Mouse (Mus musculus) intestine, embryonic 14.5 days (tissue): ENCODE measurements around the gene Dnajb6. TPM values are rescaled to one million over a fixed set of nuclear protein-coding genes. Genes with fewer than 3 reads are reported as not detected.
"Not testable (repeated sequence)": the region's sequence is repeated elsewhere in the genome, so short reads cannot be mapped to it uniquely, and the experiment has no call there.

Experiments used
- ATAC-seq: fragments of 200-750 bp; cut with Nextera tagmentation; replicated peaks from 2 replicates; pipeline ENCODE4 v1.8.0; 2017; ENCODE audit warnings: low read depth, moderate number of reproducible peaks, moderate TSS enrichment, moderate library complexity; ENCODE audit not compliant: low FRiP score, low TSS enrichment
- DNase-seq: peaks from one replicate; pipeline ENCODE4 v3.0.0-alpha.2; 2018; ENCODE audit warnings: low spot score
- H3K27ac ChIP-seq: fragments of 300-500 bp; sonication (generic); 2 replicates; pipeline ENCODE4 v1.5.1; 2014; ENCODE audit warnings: low read depth, mild to moderate bottlenecking, control low read depth
- H3K27me3 ChIP-seq: fragments of 300-500 bp; sonication (generic); replicated peaks from 2 replicates; pipeline ENCODE4 v1.6.1; 2014; ENCODE audit warnings: low read length, control low read depth; ENCODE audit not compliant: control insufficient read depth, insufficient read depth
- H3K36me3 ChIP-seq: fragments of 300-500 bp; sonication (generic); 2 replicates; pipeline ENCODE4 v1.6.1; 2014; ENCODE audit warnings: low read length, control low read depth; ENCODE audit not compliant: control insufficient read depth, insufficient read depth
- H3K4me1 ChIP-seq: fragments of 300-500 bp; sonication (generic); replicated peaks from 2 replicates; pipeline ENCODE4 v1.6.1; 2014; ENCODE audit warnings: low read length, control low read depth, mixed read lengths; ENCODE audit not compliant: control insufficient read depth, insufficient read depth
- H3K4me2 ChIP-seq: fragments of 300-500 bp; sonication (generic); 2 replicates; pipeline ENCODE4 v1.6.1; 2014; ENCODE audit warnings: low read length
- H3K4me3 ChIP-seq: fragments of 300-500 bp; sonication (generic); 2 replicates; pipeline ENCODE4 v1.5.1; 2014; ENCODE audit warnings: low read depth, low read length, control low read depth, mixed read lengths
- H3K9ac ChIP-seq: fragments of 300-500 bp; sonication (generic); 2 replicates; pipeline ENCODE4 v1.6.1; 2014; ENCODE audit warnings: mild to moderate bottlenecking, low read length
- H3K9me3 ChIP-seq: fragments of 300-500 bp; sonication (generic); 2 replicates; pipeline ENCODE4 v1.6.1; 2016; ENCODE audit warnings: low read length, control low read depth; ENCODE audit not compliant: control insufficient read depth
- WGBS: fragments of 180-500 bp; shearing (Covaris S2); extraction: QIAGEN DNeasy Blood & Tissue Kit; methylation state at CpG from one replicate; pipeline ENCODE4 v1.1.7; 2014; 5-methylcytosine and 5-hydroxymethylcytosine counted together
- polyA plus RNA-seq: library from polyadenylated mRNA; unstranded; fragments of >200 nt; fragmentation: Nextera tagmentation; extraction: Ambion mirVana; gene quantifications from 2 replicates; pipeline ENCODE4 v1.2.1, GENCODE M21; 2014

Gene Dnajb6
- polyA plus RNA-seq, 1 experiment from 2014 or later: 124 TPM

DNA sequence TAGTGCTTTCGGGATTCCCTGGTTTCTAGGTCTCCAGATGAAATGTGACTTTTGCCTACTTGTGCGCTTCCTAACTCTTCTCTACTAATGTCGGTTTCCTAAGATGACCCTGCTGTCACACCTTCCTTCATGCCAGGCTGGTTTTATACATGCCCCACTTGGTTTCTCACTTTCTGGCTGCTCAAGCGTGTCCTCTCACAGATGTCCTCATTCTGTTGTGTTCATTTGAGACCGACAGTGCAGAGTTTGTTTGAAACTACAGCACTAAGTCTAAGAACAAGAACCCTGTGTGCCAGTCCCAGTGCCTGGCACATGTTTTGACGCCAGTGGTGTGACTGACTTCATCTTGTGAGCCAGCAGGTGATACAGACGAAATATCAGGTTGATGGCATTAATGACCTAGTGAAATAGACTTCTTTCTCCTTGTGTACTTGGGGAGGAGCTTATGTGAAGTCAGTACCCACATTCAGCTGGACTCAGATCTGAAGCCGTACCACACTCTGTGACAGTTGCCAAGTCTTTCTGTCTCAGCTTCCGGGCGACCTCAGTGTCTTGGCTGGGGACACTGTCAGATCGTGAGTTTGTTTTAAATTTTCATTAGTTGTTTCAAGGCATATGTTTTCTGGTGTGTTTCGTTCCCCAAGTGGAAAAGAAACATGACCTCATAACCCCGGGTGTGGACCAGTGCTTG, 38.1 kb downstream of the Dnajb6 start:
- Histone ChIP-seq H3K36me3 (peaks cover 35% of the 10 kb centered on the region), H3K9ac (no peak overlapping the region), H3K9me3 (no peaks in the 10 kb centered on the region), H3K4me2 (no peak overlapping the region), H3K27ac (no peak overlapping the region), H3K4me1 (no peaks in the 10 kb centered on the region), H3K4me3 (no peak overlapping the region), H3K27me3 (no peaks in the 10 kb centered on the region)
- DNase-seq (no peak), ATAC-seq (no peak)
- WGBS: 91% methylated on average over 13 of the region's 13 CpGs

DNA sequence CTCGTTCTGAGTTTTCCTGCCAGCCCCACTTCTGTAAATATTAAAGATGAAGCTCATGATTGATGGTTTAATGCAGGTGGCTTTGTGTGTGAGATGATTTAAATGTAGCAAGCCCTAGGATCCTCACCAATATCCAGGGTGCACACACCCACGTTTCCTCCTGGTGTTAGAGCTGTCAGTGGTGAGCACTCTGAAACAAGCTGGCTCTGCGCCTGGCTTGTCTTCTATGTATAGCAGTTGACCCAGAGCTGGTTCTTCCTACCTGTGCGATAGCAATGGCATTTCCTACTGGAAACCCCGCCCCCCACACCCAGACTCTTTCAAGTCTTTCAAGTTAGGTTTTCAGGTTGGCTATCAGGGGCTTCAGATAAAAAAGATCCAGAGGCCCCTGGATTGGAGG, 39.9 kb downstream of the Dnajb6 start:
- WGBS: 63% methylated on average over 5 of the region's 5 CpGs
- no peak for DNase-seq

DNA sequence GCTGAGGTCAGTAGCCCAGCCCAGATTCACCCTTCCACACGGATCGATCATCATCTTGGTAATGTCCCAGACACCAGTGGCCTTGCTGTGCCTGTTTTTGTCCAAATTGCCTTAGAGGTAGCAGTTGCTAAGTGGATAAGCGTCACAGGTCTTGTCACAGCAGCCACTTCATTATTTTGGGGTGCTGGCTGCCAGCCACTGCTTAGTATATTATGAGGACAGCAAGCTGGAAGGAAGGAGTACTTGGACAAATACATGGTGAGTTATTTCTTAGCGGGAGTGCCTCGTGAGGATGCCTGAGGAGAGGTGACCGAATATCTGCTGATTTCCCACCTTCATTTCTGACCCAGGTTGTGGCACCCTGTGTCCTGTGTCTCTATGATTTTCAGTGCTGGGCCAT, 42.5 kb downstream of the Dnajb6 start:
- no peaks in the 10 kb centered on the region for H3K9me3 ChIP-seq
- H3K27me3 ChIP-seq: no peaks in the 10 kb centered on the region
- H3K4me3 ChIP-seq: no peak overlapping the region
- H3K4me2 ChIP-seq: no peak overlapping the region
- 90% methylated on average over 6 of the region's 6 CpGs for WGBS
- peaks cover 49% of the 10 kb centered on the region for H3K36me3 ChIP-seq
- DNase-seq (no peak), ATAC-seq (no peak)
- H3K27ac ChIP-seq: no peak overlapping the region
- H3K9ac ChIP-seq: no peak overlapping the region
- H3K4me1 ChIP-seq: no peaks in the 10 kb centered on the region

More for the DNA sequence above, 39.9 kb downstream of the Dnajb6 start:
- H3K27me3 ChIP-seq: no peaks in the 10 kb centered on the region
- H3K36me3 ChIP-seq: peaks cover 37% of the 10 kb centered on the region
- H3K4me3 ChIP-seq: no peak overlapping the region
- H3K27ac ChIP-seq: no peak overlapping the region
- H3K9ac ChIP-seq: no peak overlapping the region
- no peaks in the 10 kb centered on the region for H3K4me1 ChIP-seq
- no peaks in the 10 kb centered on the region for H3K9me3 ChIP-seq
- no peak overlapping the region for H3K4me2 ChIP-seq
- no peak for ATAC-seq

DNA sequence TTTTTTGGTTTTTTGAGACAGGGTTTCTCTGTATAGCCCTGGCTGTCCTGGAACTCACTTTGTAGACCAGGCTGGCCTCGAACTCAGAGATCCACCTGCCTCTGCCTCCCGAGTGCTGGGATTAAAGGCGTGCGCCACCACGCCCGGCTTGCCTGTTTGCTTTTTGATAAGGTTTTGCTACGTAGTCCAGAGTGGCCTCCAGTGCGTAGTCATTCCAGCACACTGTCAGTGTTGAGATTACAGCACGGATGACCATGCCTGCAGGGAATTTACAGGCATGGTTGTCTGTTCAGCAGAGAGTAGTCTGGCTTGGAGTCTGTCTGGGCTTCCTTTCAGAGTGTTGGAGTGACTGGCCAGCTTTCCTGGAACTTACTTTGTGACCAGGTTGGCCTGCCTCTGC, 44.2 kb downstream of the Dnajb6 start:
- H3K36me3 ChIP-seq: peaks cover 45% of the 10 kb centered on the region
- H3K27ac ChIP-seq, H3K4me3 ChIP-seq, H3K4me2 ChIP-seq, ATAC-seq, DNase-seq, H3K4me1 ChIP-seq, H3K9me3 ChIP-seq, H3K27me3 ChIP-seq, H3K9ac ChIP-seq: not testable (repeated sequence)
- WGBS: 88% methylated on average over 9 of the region's 9 CpGs

DNA sequence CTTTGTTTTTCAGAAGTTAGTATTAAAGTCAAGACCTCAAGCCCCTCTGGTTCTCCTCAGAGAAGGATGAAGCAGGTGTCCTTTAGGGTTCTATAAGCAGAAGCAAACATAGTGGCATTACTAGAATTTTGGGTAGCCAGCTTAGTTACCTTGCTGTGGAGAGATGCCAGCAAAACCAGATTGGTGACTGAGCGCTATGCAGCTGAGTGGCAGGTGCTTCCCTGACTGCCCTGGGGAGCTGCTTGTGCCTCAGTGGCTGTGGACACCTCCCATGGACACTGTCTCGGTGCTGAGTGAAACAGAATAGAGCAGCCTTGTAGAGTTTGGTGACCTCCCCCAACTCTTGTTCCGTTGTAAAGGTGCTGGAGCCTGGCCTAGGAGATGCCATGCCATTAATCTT, 46.8 kb downstream of the Dnajb6 start:
- no peaks in the 10 kb centered on the region for H3K27me3 ChIP-seq
- H3K27ac ChIP-seq: no peak overlapping the region
- no peak for DNase-seq
- no peak overlapping the region for H3K4me3 ChIP-seq
- no peaks in the 10 kb centered on the region for H3K4me1 ChIP-seq
- H3K9ac ChIP-seq: no peak overlapping the region
- ATAC-seq: no peak
- no peaks in the 10 kb centered on the region for H3K9me3 ChIP-seq
- H3K36me3 ChIP-seq: peaks cover 42% of the 10 kb centered on the region
- H3K4me2 ChIP-seq: no peak overlapping the region
- 89% methylated on average over 3 of the region's 3 CpGs for WGBS

DNA sequence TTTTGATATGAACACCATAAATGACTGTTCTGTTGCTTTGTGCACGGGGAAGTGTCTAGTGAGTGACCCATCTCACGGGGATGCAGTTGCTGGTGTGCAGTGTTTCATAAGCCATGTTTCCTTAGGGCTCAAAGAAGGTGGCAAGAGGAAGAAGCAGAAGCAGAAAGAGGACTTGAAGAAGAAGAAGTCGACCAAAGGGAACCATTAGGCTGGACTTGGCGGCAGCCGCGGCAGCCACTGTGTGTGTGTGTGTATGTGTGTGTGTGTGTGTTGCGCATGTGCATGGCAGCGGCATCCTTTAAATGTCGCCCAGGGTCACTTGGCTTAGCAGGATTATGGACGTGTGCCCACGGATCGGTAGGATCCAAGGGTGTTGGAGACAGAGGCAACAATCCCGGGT, 49.4 kb downstream of the Dnajb6 start:
- H3K4me1 ChIP-seq, H3K27ac ChIP-seq, H3K9ac ChIP-seq, H3K27me3 ChIP-seq, ATAC-seq, H3K9me3 ChIP-seq, H3K4me3 ChIP-seq, DNase-seq, H3K4me2 ChIP-seq: not testable (repeated sequence)
- WGBS: 93% methylated on average over 9 of the region's 13 CpGs
- H3K36me3 ChIP-seq: peaks cover 28% of the 10 kb centered on the region

DNA sequence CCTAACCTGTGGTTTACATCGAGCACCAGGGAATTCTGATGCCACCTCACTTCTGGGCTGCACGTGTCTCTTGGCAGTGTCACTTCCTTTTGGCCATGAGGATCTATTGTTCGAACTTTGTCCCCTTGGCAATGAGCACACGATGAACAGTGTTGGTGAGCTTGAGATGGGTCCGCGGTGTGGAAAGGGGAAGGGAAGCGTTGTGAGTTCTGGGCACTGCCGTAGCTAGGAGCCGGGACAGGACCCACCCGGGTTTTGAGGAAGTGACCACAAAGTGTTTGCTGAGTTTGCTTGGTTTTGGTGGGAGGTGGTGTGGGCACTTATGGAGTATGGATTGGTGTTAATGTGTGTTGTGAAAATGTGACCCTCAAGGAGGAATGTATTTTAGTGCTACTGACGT, 50.5 kb downstream of the Dnajb6 start:
- H3K4me1 ChIP-seq, DNase-seq, H3K27me3 ChIP-seq, H3K9me3 ChIP-seq, H3K4me3 ChIP-seq, ATAC-seq, H3K4me2 ChIP-seq, H3K9ac ChIP-seq, H3K27ac ChIP-seq: not testable (repeated sequence)
- 85% methylated on average over 1 of the region's 11 CpGs for WGBS
- peaks cover 19% of the 10 kb centered on the region for H3K36me3 ChIP-seq

DNA sequence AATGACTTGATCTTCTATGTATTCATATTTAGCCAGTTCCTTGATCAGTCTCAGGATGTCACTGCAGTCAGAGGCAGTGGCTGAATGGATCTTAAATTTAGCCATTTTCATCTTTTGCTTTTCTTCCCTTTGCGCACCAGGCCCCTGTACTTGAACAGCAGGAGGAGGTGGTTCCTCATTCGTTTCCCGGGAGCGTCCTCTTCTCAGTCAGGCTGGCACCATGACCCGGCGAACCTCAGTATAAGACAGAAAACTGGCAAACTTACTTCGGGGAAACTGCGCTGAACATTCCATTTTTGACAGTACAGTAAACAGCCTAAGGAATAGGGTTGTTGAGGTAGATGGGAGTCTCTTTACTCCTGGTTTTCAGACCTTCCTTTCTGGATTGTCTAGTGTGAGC, 59.4 kb downstream of the Dnajb6 start:
- DNase-seq, H3K4me2 ChIP-seq: not testable (repeated sequence)
- 90% methylated on average over 5 of the region's 8 CpGs for WGBS

DNA sequence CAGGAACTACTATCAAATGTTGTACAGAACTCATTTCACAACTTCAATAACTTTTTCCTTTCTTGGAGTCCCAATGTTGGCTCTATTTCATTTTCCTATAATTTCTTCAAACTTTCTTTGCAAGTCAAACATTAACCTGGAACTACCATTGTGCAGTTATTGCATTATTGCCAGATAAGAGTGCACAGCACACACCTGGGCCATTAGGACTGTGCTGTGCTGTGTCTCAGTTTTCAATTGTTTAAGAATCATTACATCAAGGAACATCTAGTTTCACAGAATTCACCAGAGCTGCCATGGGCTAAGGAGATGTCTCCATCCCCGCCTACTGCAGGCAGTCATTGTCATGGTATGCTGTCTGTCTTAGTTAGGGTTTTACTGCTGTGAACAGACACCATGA, 73.5 kb downstream of the Dnajb6 start:
- Histone ChIP-seq H3K27me3 (no peaks in the 10 kb centered on the region), H3K4me3 (no peak overlapping the region), H3K36me3 (no peaks in the 10 kb centered on the region), H3K9ac (no peak overlapping the region), H3K4me1 (no peaks in the 10 kb centered on the region), H3K27ac (no peak overlapping the region), H3K9me3 (0 out of 2 replicates have a peak, but pooled peaks cover 2% of the 10 kb centered on the region), H3K4me2 (no peak overlapping the region)
- DNase-seq (no peak), ATAC-seq (no peak)
- whole genome bisulfite sequencing: 85% methylated on average over 1 of the region's 1 CpGs

More for the DNA sequence above, 59.4 kb downstream of the Dnajb6 start:
- not testable (repeated sequence) for H3K27me3 ChIP-seq, H3K4me1 ChIP-seq, ATAC-seq, H3K9me3 ChIP-seq, H3K9ac ChIP-seq, H3K4me3 ChIP-seq, H3K27ac ChIP-seq, H3K36me3 ChIP-seq
